Mouse (Mus musculus) urinary bladder, postnatal 25 days (tissue): ENCODE data around the gene Slamf6.
"Not testable (repeated sequence)": the region's sequence is repeated elsewhere in the genome, so short reads cannot be mapped to it uniquely, and the experiment has no call there.

Experiments
- DNase-seq: peaks from one replicate; pipeline ENCODE4 v3.0.0; 2022; ENCODE audit warnings: low spot score

Slamf6 gene

DNA sequence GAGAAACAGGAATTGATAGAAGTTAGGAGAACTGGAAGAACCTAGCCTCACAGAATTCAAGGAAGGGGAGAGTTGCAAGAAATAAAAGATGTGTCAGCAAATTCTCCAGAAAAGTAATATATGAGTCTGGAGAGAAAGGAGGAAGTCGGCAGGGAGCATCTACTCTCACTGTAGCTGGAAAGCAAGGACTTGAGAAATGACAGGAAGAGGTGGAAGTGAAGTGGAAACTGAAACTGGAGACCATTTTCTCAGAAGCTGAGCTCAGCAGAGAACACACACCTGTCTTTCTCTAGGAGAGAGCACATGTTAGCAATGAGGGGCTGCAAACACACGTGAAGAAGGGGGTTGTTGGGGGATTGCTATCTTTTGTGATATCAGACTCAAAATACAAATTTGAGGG lies 40.1 kb downstream of the Slamf6 start:
- DNase-seq: no peak

DNA sequence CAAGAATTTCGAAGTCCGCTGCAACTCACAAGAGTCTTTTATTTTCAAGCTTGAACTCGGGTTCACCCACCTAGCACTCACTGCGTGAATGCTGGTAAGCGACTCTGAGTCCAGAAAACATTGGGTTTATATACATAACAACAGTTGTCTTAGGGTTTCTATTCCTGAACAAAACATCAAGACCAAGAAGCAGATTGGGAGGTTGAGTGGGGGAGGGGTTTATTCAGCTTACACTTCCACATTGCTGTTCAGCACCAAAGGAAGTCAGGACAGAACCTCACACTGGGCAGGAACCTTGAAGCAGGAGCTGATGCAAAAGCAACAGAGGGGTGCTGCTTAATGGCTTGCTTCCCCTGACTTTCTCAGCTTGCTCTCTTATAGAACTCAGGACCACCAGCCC lies 43.4 kb downstream of the Slamf6 start:
- DNase-seq: no peak

DNA sequence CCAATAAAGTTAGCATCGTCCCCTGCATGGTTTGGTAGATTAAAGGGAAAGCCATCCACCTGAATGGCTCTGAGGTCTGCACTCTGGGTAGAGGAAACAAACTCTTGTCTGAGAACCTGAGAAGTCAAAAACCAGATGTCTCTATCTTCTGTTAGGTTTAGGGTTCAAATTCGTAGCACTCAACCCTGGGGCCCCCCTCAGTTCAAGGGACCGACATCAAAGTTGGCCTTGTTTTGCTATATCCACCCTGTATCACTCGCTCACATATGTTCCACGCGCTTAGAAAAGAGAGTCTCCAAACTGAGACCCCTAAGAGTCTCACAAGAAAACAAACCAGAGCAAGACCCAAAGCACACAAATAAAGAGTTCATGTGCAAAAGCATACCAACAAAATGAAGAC lies 44.4 kb downstream of the Slamf6 start:
- DNase-seq: no peak

DNA sequence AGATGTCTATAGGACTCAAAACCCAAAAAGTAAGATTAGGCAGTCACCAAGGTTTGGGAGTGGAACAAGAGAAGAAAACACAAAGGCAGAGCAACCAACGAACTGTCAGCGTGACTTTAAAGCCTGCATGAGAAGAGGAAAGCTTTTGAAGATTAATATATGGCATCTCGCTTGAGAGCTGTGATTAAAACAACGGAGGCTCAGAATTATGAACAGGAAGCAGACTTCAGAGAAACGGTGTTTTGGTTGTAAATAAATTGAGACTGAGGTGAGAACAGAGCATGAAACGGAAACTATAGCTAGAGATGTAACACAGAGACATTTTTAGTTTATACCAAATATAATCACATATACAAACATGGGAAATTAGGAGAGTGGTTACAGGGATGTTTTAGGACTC lies 46.3 kb downstream of the Slamf6 start:
- DNase-seq: no peak

DNA sequence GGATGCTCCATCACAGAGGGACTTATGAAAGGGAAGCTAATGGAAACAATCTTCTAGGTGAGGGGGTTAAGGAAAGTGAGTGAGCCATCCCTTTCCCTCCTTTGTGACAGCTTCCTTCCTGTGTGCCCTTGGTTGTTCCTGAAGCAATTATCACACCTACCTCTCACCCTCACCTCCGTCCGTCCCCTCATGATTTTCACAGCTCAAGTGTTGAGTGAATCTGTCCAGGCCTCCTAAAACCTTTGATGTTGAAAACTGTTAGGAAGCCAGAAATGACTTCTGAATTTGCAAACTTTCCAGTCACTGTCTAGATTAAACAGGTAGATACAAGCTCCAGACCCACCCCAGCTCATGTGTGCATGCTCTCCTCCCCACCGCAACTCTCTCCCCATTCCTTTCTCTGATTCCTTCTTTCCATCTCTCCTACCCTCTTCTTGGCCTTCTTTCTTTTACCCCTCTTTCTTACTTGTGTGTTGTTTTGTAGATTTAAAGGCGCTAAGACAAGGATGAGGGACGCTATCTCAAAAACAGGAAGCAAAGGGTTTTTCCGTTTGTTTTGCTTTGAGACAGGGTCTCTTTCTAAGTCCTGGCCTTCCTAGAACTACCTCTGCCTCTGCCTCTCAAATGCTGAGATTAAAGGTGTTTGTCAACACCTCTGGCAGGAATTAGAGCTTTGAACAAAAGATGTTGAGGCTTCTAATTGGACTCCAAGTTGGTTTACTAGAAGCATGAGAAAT lies 48.9 kb downstream of the Slamf6 start:
- DNase-seq: no peak

DNA sequence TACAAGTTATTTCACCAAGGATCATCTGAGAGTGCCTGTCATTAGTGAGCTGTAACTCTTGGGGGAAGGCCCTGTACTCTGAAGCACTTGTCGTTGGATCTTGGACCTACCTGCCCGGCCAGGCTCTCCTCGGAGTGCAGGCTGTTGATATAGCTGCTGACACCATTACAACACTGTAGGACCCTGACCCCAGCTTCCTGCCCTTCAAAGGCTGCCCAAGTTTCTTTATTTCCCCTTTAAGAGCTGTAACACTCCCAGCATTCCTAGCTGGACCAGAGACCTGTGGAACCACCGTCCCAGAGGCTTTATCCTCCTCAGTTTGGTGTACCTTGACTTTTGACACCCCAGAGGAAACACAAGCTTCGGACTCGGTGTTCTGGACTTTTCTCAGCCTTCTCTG lies 51.9 kb downstream of the Slamf6 start:
- DNase-seq: no peak

DNA sequence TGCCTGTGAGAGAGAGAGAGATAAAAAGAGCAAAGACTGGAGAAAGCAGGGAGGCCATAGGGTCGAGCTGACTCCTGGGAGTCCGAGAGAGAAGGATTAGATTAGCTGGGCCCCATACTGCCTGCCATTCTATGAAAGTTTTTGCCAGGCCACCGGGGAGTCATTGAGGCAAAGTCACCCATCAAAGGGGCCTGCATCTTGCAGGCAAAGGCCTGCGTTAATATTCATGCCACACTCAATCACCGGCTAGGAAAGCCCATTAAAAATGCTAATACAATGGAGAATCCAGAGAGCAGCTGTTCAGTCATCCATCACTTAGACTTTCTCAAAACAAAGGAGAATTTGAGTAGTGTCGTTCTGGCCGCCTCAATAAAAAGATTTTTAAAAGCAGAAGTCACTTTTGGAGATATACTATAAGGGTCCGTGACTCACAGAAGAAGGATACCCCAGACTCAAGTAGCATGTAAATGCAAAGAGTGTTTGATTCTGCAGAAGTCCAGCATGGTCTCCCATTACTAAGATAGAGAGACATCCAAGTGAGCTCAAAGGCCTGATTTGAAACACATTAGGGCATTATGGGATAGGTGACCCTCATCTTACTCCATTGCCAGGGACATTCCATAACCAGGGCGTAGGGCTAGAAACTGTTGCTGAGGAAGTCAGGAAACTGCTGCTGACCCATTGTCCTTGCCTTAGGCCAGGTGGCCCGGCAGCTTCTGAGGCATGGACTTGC lies 53.7 kb downstream of the Slamf6 start:
- DNase-seq: no peak

DNA sequence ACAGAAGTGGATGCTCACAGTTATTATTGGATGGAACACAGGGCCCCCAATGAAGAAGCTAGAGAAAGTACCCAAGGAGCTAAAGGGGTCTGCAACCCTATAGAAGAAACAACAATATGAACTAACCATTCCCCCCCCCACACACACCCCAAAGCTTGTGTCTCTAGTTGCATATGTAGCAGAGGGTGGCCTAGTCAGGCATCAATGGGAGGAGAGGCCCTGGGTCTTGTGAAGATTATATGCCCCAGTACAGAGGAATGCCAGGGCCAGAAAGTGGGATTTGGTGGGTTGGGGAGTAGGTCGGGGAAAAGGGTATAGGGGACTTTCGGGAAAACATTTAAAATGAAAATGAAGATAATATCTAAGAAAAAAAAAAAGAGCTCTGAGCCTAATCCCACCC lies 57.0 kb downstream of the Slamf6 start:
- DNase-seq: not testable (repeated sequence)

DNA sequence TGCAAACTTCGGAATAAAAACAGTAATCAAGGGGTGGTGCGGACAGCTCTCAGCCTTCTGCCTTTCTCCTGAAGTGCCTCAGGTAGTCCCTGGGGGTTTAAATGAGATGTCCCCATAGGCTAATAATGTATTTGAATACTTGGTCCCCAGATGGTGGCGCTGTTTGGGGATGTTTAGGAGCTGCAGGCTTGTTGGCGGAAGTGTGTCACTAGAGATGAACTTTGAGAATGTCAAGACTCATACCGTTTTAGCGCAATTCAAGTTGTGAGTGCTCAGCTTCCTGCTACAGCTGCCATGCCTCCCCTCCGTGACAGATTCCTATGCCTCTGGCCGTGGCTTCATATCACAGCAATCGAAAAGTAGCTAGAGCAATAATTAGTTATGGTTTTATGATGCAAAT lies 58.1 kb downstream of the Slamf6 start:
- DNase-seq: no peak

DNA sequence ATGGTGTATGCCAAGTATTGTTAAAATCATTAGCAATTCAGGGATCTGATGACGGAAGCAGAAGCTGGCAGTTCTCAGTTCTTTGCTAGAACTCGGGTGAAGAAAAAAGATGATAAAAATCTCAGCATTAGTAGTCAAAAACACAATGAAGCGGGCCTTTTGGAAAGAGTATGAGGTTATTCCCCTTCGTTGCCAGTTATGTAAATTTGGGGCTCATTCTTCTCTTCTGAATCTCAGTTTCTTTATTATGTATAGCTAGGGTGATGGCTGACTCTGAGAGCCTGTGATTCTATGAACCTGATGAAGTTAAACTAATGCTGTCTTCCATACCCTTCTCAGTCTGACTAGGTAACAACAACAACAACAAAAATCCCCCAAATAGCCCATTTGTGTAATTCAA lies 58.5 kb downstream of the Slamf6 start:
- DNase-seq: no peak

DNA sequence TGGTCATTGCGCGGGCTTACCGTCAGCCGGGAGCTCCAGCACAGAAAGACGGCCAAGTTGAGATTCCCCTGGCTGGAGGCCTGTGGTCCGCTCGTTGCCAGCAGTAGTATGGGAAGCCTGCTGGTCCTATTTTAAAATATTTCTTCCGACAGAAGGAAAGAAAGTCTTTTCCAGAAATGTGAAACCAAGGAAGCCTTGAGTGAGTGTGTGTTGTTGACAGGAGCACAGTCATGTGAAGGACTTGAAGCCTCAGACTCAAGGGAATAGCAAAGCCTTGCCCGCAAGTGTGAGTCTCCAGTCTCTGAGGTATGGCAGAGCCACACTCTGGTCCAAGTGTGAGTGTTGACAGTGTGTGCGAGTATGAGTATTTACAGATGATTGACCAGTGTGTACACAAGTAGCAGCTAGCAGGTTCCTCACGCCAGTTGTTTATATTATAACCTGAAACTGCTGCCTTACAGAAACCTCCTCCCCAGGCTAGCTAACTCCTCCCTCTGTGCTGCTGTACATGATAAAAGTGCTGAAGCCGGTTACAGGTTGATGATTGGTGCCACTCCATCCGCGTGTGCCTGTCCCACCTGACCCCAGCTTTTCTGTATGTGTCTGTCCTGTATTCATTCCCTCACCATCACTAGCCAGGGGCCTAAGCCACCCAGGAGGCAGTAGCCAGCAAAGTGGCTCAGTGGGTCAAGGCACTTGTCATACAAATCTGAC lies 59.7 kb downstream of the Slamf6 start:
- no peak for DNase-seq

DNA sequence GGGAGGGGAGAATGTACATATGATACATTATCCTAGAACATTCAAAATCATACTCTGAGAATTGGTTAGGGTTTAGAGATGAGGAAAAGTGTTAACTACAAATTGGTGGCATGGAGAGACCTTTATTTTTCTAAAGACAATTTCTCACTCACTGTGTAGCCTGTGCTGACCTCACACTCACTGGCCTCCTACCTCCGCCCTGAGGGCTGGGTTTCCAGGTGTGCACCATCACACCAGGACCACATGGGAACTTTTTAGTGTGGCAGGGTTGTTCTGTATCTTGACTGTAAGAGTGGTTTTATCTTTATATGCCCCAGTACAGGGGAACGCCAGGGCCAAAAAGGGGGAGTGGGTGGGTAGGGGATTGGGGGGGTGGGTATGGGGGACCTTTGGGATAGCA lies 60.6 kb downstream of the Slamf6 start:
- no peak for DNase-seq

DNA sequence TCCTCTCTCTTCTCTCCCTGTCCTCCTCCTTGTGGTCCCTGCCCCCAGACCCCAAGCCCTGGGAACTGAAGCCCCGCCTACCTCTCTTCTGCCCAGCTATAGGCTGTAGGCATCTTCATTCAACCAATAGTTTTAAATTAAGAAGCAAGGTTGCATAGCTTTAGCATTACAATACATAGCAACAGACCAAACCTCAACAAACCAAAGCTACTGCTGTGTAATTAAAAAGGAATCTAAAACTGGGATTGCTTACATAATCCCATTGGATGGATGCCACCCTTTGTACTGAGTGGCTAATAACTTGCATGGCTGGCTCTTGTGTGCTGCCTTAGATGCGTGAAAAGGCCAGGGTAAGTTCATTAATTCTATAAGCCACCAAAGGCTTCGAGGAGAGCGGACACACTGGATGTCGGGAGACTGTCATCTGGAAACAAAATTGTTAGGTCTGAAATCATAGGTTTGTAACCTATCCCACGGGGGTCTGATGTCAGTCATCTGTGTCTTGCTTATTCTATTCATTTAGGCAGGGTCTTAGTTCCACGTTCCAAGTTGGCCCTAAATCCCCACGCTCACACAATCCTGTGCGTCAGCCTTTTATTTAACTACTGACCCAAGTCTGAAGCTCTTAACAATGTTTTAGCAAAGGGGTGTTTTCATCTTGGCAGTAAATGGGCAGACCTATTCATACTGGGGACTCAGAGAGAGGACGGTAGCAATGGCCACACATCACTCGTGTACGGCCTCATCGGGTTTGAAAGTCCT lies 62.8 kb downstream of the Slamf6 start:
- DNase-seq: no peak

DNA sequence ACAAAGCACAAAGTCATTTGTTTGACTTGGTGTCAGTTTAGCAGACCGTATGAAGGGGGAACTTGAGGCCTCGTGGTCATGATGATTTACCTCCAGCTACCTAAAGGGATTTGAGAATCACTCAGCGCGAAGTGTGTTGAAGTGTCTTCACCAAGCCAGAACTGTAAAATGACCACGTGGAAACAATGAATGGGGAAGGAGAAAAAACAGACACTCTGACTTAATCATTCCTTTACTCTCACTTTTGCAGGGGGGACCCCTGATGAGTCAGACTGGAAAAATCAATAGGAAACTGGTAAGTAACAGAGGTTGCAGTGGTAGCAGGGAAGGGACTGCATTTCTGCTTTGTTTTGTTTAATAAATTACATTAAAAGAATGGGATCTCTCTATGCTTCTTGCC lies 64.9 kb downstream of the Slamf6 start:
- no peak for DNase-seq

DNA sequence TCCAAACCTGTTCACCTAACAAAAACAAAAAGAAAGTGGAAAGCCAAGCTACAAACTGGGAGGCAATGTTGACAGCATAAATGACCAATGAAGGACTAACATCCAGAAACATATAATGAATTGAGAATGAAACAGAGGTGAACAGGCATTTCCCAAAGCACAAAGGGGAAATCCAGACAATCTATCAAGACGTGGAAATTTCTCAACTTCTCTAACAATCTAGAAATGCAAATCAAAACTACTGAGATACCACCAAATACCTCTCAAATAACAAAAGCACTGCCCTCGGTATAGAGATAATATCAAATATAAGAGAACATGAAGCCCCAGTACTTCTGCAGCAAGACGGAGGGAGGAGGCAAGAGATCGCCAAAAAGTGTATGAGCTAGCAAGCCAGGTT lies 65.4 kb downstream of the Slamf6 start:
- DNase-seq: no peak

DNA sequence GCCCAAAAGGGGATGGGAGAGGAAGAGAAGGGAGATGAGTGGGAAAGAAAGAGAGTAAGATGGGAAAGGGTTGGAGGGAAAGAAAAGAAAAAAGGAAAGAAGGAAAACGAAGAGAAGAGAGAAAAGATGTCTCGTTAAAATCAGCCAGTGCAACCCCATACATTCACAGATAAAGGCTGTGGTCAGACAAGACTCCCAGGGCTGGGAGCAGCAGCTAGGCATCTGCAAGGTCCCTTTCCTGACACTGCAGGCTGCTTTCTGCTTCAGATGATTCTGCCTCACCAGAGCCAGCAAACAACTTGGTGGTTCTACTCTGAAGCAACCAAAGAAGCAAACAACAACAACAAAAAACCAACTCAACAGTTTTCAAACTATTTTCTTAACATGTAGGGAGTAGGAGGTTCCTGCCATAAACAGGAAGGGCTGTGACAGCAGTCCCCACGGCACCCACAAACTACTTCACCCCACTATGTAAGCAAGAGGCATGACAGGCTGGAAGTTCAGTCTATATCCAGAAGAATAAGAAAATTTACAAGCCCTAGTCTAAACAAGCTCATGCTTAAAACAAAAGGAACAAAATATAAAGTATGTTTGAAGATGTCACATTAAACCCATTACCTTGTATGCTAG lies 66.2 kb downstream of the Slamf6 start:
- DNase-seq: no peak

DNA sequence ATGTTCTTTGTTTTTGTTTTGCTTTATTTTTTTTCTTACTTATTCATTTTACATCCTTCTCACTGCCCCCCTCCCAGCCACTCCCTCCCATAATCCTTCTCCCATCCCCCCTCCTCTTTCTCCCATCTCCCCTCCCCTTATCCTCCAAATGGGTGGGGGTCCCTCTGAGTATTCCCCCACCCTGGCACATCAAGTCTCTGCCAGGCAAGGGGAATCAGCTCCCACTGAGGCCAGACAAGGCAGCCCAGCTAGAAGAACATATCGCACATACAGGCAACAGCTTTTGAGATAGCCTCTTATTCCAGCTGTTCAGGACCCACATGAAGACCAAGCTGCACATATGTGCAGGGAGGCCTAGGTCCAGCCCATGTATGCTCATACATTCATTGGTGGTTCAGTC lies 66.8 kb downstream of the Slamf6 start:
- DNase-seq: no peak

DNA sequence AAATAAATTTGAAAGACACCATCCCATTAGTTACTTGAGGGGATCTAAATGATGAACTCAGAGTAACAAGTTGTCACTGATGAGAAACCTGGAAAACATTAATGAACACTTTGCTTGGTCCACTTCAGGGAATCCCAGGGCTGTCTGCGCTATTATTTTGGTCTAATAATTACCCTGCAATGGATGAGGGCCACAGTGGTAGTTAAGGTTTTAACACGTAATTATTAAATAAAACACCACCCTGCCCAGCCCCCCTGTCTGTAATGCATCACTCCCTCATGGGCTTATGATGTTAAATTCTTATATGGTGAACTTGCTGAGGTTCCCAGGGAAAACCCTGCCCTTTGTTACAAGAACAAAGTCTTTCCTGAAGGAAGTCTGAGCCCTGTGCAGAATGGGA lies 74.6 kb downstream of the Slamf6 start:
- DNase-seq: no peak

DNA sequence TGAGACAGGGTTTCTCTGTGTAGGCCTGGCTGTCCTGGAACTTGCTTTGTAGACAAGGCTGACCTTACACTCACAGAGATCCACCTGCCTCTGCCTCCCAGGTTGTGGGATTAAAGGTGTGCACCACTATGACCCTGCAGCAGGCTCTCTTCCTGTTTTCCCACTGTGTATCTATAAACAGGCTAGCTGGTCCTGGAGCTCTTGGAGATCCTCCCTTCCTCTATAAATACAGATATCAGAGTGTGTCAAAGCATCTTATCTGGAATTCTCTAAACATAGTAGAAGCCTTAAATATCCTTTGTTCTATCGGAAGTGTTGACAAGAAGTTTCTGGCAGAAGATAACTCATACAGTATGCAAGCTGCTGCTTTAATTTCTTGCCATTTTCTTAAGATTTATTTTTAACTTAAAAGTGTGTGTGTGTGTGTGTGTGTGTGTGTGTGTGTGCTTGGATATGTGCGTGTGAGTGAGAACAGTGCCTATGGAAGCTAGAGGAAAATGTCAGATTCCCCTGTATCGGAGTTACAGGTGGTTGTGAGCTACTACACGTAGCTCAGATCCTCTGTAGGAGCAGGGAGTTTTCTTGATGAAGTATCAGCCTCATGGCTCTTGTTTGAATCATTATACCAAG lies 75.7 kb downstream of the Slamf6 start:
- no peak for DNase-seq

DNA sequence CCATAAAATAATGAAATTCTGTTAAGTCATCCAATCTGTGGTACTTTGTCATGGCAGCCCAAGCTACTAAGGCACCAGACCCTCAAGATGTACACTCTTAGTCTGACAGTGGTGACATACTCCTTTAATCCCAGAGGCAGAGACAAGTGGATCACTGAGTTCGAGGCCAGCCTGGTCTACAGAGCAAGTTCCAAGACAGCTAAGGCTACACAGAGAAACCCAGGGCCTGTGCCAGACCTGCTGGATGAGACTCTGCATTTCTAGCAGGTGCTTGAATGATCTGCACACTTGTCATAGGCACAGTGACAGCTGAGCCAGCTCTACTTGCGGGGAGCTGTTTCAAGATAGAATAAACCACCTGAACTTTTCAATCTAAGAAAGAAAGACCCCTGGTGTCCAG lies 77.2 kb downstream of the Slamf6 start:
- no peak for DNase-seq

DNA sequence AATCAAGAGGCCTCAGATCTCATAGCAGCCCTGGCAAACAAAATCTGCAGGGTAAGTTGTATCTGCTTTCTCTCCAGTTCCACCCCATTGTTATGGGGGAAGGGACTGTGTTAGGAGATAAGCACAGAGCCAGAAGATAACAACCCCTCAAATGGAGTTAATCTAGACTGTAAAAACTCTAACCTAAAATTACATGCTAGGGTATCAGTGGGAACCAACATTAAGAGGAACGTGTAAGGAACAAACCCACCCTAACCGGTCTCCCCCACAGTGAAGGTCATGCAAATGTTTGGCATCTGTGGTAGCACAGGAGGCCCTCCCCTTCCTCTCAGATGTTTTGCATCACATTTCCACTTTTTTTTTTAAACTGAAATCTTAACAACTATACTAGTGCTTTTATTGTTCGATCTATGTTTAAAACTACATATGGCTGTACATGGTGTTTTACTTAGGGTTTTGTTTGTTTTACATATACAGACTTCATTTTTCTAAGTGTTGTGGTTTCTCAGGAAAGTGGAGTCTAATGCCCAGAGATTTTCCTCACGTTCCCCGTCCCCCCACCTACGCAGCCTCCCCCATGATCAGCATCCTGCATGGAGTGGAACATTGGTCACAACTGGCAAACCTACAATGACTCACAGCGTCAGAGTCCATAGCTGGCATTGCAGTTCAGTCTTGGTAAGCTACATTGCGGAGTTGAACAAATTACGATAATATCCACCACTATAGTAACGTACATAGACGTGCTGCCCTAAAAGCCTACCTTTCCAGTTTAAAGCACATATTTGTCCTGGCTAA lies 77.8 kb downstream of the Slamf6 start:
- DNase-seq: no peak
